Mouse (Mus musculus) MEL-GATA-1-ER (cell line): ENCODE data around the gene Ppp1r3f.

Source experiments
- DNase-seq: peaks from one replicate; pipeline ENCODE4 v3.0.0-alpha.2; 2012; ENCODE audit warnings: low read depth; ENCODE audit errors: extremely low read depth

The Ppp1r3f gene

GRCm38 (mm10) chrX:7574087-7574884 lies at the start of gene Ppp1r3f:
TSS of gene Ppp1r3f (minus strand) at chrX:7574283.
- peak; percentile 99 for DNase-seq

- no peak for DNase-seq
These were observed 43.9 kb upstream of the Ppp1r3f start for GRCm38 (mm10) chrX:7617889-7618551.

GRCm38 (mm10) chrX:7610536-7611258 lies 36.6 kb upstream of the Ppp1r3f start:
- no peak for DNase-seq

GRCm38 (mm10) chrX:7610035-7610434 lies 36.0 kb upstream of the Ppp1r3f start:
- DNase-seq = no peak

- no peak for DNase-seq
These were observed 32.7 kb upstream of the Ppp1r3f start, which contains the start of gene Cacna1f for GRCm38 (mm10) chrX:7606783-7607182. TSS of gene Cacna1f (plus strand) at chrX:7607083.

- no peak for DNase-seq
These were observed 31.5 kb upstream of the Ppp1r3f start for GRCm38 (mm10) chrX:7605575-7605941.

- peak; percentile 92 for DNase-seq
These were observed 30.9 kb upstream of the Ppp1r3f start, which contains the start of gene Ccdc22 for GRCm38 (mm10) chrX:7604879-7605574. TSS of gene Ccdc22 (minus strand) at chrX:7605517.

- no peak for DNase-seq
These were observed 29.9 kb upstream of the Ppp1r3f start for GRCm38 (mm10) chrX:7604004-7604403.

GRCm38 (mm10) chrX:7595371-7595770 lies 21.3 kb upstream of the Ppp1r3f start:
- no peak for DNase-seq

- no peak for DNase-seq
These were observed 12.3 kb upstream of the Ppp1r3f start for GRCm38 (mm10) chrX:7586356-7586755.

- DNase-seq = no peak
These were observed 9.8 kb upstream of the Ppp1r3f start for GRCm38 (mm10) chrX:7583881-7584280.

GRCm38 (mm10) chrX:7581151-7581550 lies 7.1 kb upstream of the Ppp1r3f start:
- DNase-seq = no peak

- DNase-seq = no peak
These were observed 775 bp upstream of the Ppp1r3f start for GRCm38 (mm10) chrX:7574885-7575231.

- no peak for DNase-seq
These were observed 652 bp downstream of the Ppp1r3f start, which contains the start of gene Foxp3 for GRCm38 (mm10) chrX:7573176-7574086. TSS of gene Foxp3 (plus strand) at chrX:7573644.

- peak; percentile 42 for DNase-seq
These were observed 1.6 kb downstream of the Ppp1r3f start for GRCm38 (mm10) chrX:7572466-7572865.

GRCm38 (mm10) chrX:7571565-7572136 lies 2.4 kb downstream of the Ppp1r3f start:
- peak; percentile 64 for DNase-seq

GRCm38 (mm10) chrX:7570481-7571175 lies 3.5 kb downstream of the Ppp1r3f start:
- DNase-seq = no peak

GRCm38 (mm10) chrX:7567491-7567890 lies 6.6 kb downstream of the Ppp1r3f start:
- DNase-seq = no peak

GRCm38 (mm10) chrX:7566352-7566751 lies 7.7 kb downstream of the Ppp1r3f start:
- peak; percentile 28 for DNase-seq
